Mouse (Mus musculus) small intestine, adult 2 months (tissue): Measurements from ENCODE around the gene Odf3l1.

Experiments used
- CTCF ChIP-seq: fragments of 200-500 bp; IDR thresholded peaks from 2 replicates; pipeline ENCODE4 v1.5.1; 2012; ENCODE audit warnings: low read depth, mild to moderate bottlenecking, control low read depth, inconsistent platforms, low read length, moderate library complexity, mixed read lengths; ENCODE audit not compliant: insufficient replicate concordance, insufficient read length; ENCODE audit errors: extremely low read depth
- POLR2A ChIP-seq: fragments of 200-500 bp; IDR thresholded peaks from 2 replicates; pipeline ENCODE4 v1.6.1; 2012; ENCODE audit warnings: low read depth, mild to moderate bottlenecking, control low read depth, inconsistent platforms, low read length, moderate library complexity

DNA sequence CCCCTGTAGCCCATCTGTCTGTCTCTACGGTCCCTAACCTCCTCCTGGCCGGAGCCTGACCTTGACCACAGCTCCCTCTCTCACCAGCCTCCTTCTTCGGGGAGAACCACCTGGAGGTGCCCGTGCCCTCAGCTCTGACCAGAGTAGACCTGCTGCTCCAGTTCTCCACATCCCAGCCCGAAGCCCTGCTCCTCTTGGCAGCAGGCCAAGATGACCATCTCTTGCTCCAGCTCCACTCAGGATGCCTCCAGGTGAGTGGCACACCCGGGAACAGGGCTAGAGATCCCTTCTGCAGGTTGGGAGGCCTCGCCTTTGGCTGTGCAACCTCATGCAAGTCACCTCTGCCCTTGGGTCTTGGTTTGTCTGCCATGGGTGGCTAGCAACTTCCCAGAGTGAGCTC is 19.0 kb upstream of the Odf3l1 start:
- no peak for TF ChIP-seq CTCF
- TF ChIP-seq POLR2A = no peak
